Mouse (Mus musculus) forebrain, embryonic 16.5 days (tissue): ENCODE measurements around the gene 1700019D03Rik. TPM values are rescaled to one million over a fixed set of nuclear protein-coding genes. Genes with fewer than 3 reads are reported as not detected.

ENCODE experiments used
- ATAC-seq: fragments of 200-750 bp; cut with Nextera tagmentation; 2 replicates; pipeline ENCODE4 v1.8.0; 2017; ENCODE audit warnings: mild to moderate bottlenecking, moderate library complexity
- H3K27ac ChIP-seq: fragments of 300-500 bp; sonication (generic); 2 replicates; pipeline ENCODE4 v1.5.1; 2014; ENCODE audit warnings: low read length, control low read depth
- H3K27me3 ChIP-seq: fragments of 300-500 bp; sonication (generic); replicated peaks from 2 replicates; pipeline ENCODE4 v1.6.1; 2014; ENCODE audit warnings: low read length; ENCODE audit not compliant: control insufficient read depth, insufficient read depth
- H3K36me3 ChIP-seq: fragments of 300-500 bp; sonication (generic); 2 replicates; pipeline ENCODE4 v1.6.1; 2014; ENCODE audit not compliant: control insufficient read depth, insufficient read depth
- H3K4me1 ChIP-seq: fragments of 300-500 bp; sonication (generic); replicated peaks from 2 replicates; pipeline ENCODE4 v1.6.1; 2014; ENCODE audit warnings: low read length; ENCODE audit not compliant: control insufficient read depth, insufficient read depth
- H3K4me2 ChIP-seq: fragments of 300-500 bp; sonication (generic); 2 replicates; pipeline ENCODE4 v1.6.1; 2014; ENCODE audit warnings: mild to moderate bottlenecking, low read length, control low read depth
- H3K4me3 ChIP-seq: fragments of 300-500 bp; sonication (generic); replicated peaks from 2 replicates; pipeline ENCODE4 v1.5.1; 2014; ENCODE audit warnings: mild to moderate bottlenecking, low read length, control low read depth
- H3K9ac ChIP-seq: fragments of 300-500 bp; sonication (generic); replicated peaks from 2 replicates; pipeline ENCODE4 v1.6.1; 2014; ENCODE audit warnings: low read depth, low read length, control low read depth
- H3K9me3 ChIP-seq: fragments of 300-500 bp; sonication (generic); 2 replicates; pipeline ENCODE4 v1.6.1; 2016; ENCODE audit warnings: low read length; ENCODE audit not compliant: control insufficient read depth
- WGBS: fragments of 180-500 bp; shearing (Covaris S2); extraction: QIAGEN DNeasy Blood & Tissue Kit; methylation state at CpG from one replicate; pipeline ENCODE4 v1.1.7; 2014; 5-methylcytosine and 5-hydroxymethylcytosine counted together
- polyA plus RNA-seq: library from polyadenylated mRNA; unstranded; fragments of >200 nt; fragmentation: Nextera tagmentation; extraction: Ambion mirVana; gene quantifications from 2 replicates; pipeline ENCODE4 v1.2.1, GENCODE M21; 2015

The 1700019D03Rik gene
- polyA plus RNA-seq, 1 experiment from 2014 or later = 3.6 TPM

- no peaks in the 10 kb centered on the region for H3K27me3 ChIP-seq
- H3K9me3 ChIP-seq = no peaks in the 10 kb centered on the region
- no peaks in the 10 kb centered on the region for H3K36me3 ChIP-seq
- no peak overlapping the region for H3K27ac ChIP-seq
- WGBS = 85% methylated on average over 5 of the region's 5 CpGs
- no peak overlapping the region for H3K4me2 ChIP-seq
- ATAC-seq = no peak
- H3K9ac ChIP-seq = no peak overlapping the region
- no peaks in the 10 kb centered on the region for H3K4me1 ChIP-seq
- H3K4me3 ChIP-seq = no peak overlapping the region
Measured at GRCm38 (mm10) chr1:53037443-53037871, 17.5 kb upstream of the 1700019D03Rik start.

- Histone ChIP-seq H3K4me1 (no peaks in the 10 kb centered on the region), H3K36me3 (no peaks in the 10 kb centered on the region), H3K4me2 (no peak overlapping the region), H3K27ac (no peak overlapping the region), H3K4me3 (no peak overlapping the region), H3K9ac (no peak overlapping the region), H3K27me3 (no peaks in the 10 kb centered on the region), H3K9me3 (no peaks in the 10 kb centered on the region)
- ATAC-seq = peak; percentile 58; the same call in 1 of the 2 replicates
Measured at GRCm38 (mm10) chr1:53032550-53032949, 12.6 kb upstream of the 1700019D03Rik start.

GRCm38 (mm10) chr1:53018746-53019505 lies 1.1 kb downstream of the 1700019D03Rik start:
- peak; percentile 73; the same call in 1 of the 2 replicates for ATAC-seq
- H3K27ac ChIP-seq = peak overlapping the region; percentile 87
- H3K36me3 ChIP-seq = no peaks in the 10 kb centered on the region
- no peaks in the 10 kb centered on the region; the same call in 1 of the 2 replicates for H3K4me1 ChIP-seq
- H3K9ac ChIP-seq = no peak overlapping the region
- H3K4me3 ChIP-seq = no peak overlapping the region
- 59% methylated on average over 3 of the region's 3 CpGs for WGBS
- H3K27me3 ChIP-seq = no peaks in the 10 kb centered on the region
- no peaks in the 10 kb centered on the region for H3K9me3 ChIP-seq
- H3K4me2 ChIP-seq = no peak overlapping the region

- H3K27ac ChIP-seq = no peak overlapping the region
- no peak overlapping the region for H3K4me2 ChIP-seq
- WGBS = 33% methylated on average over 5 of the region's 5 CpGs
- no peak for ATAC-seq
- no peak overlapping the region for H3K4me3 ChIP-seq
- H3K27me3 ChIP-seq = no peaks in the 10 kb centered on the region
- no peaks in the 10 kb centered on the region for H3K9me3 ChIP-seq
- H3K36me3 ChIP-seq = no peaks in the 10 kb centered on the region
- no peaks in the 10 kb centered on the region; the same call in 1 of the 2 replicates for H3K4me1 ChIP-seq
- H3K9ac ChIP-seq = no peak overlapping the region
Measured at GRCm38 (mm10) chr1:53015606-53016005, 4.4 kb downstream of the 1700019D03Rik start.

GRCm38 (mm10) chr1:53014716-53015115 lies 5.3 kb downstream of the 1700019D03Rik start:
- Histone ChIP-seq H3K9ac (no peak overlapping the region), H3K4me3 (no peak overlapping the region), H3K4me2 (no peak overlapping the region), H3K27ac (no peak overlapping the region), H3K36me3 (no peaks in the 10 kb centered on the region), H3K4me1 (no peaks in the 10 kb centered on the region), H3K9me3 (no peaks in the 10 kb centered on the region), H3K27me3 (no peaks in the 10 kb centered on the region)
- ATAC-seq = no peak
- WGBS = 91% methylated on average over 6 of the region's 6 CpGs

- Histone ChIP-seq H3K36me3 (no peaks in the 10 kb centered on the region), H3K4me1 (no peaks in the 10 kb centered on the region), H3K4me2 (no peak overlapping the region), H3K9ac (no peak overlapping the region), H3K9me3 (no peaks in the 10 kb centered on the region), H3K4me3 (no peak overlapping the region), H3K27me3 (no peaks in the 10 kb centered on the region), H3K27ac (no peak overlapping the region)
- no peak for ATAC-seq
- WGBS = 70% methylated on average over 5 of the region's 5 CpGs
Measured at GRCm38 (mm10) chr1:52986692-52987091, 33.3 kb downstream of the 1700019D03Rik start.

GRCm38 (mm10) chr1:52973198-52973597 lies 46.8 kb downstream of the 1700019D03Rik start:
- no peak overlapping the region for H3K27ac ChIP-seq
- H3K9me3 ChIP-seq = no peaks in the 10 kb centered on the region
- no peaks in the 10 kb centered on the region for H3K27me3 ChIP-seq
- no peak overlapping the region for H3K4me2 ChIP-seq
- ATAC-seq = no peak
- H3K4me3 ChIP-seq = no peak overlapping the region
- WGBS = 80% methylated on average over 5 of the region's 5 CpGs
- H3K9ac ChIP-seq = no peak overlapping the region
- H3K4me1 ChIP-seq = peaks cover 4% of the 10 kb centered on the region
- no peaks in the 10 kb centered on the region for H3K36me3 ChIP-seq

GRCm38 (mm10) chr1:52971881-52972503 lies 48.0 kb downstream of the 1700019D03Rik start:
- Histone ChIP-seq H3K4me3 (no peak overlapping the region), H3K9ac (no peak overlapping the region), H3K27me3 (no peaks in the 10 kb centered on the region), H3K4me2 (no peak overlapping the region), H3K4me1 (peaks cover 4% of the 10 kb centered on the region), H3K9me3 (no peaks in the 10 kb centered on the region), H3K36me3 (no peaks in the 10 kb centered on the region), H3K27ac (no peak overlapping the region)
- ATAC-seq = peak; percentile 96
- 68% methylated on average over 2 of the region's 2 CpGs for WGBS

- 78% methylated on average over 8 of the region's 8 CpGs for WGBS
- no peak for ATAC-seq
Measured at GRCm38 (mm10) chr1:52964581-52964980, 55.4 kb downstream of the 1700019D03Rik start.

More at GRCm38 (mm10) chr1:52964581-52964980, 55.4 kb downstream of the 1700019D03Rik start:
- H3K4me2 ChIP-seq = no peak overlapping the region
- H3K27me3 ChIP-seq = no peaks in the 10 kb centered on the region
- no peak overlapping the region for H3K9ac ChIP-seq
- no peaks in the 10 kb centered on the region for H3K36me3 ChIP-seq
- no peaks in the 10 kb centered on the region for H3K9me3 ChIP-seq
- H3K27ac ChIP-seq = no peak overlapping the region
- no peak overlapping the region for H3K4me3 ChIP-seq
- H3K4me1 ChIP-seq = no peaks in the 10 kb centered on the region
